Mouse (Mus musculus) lung, adult 2 months (tissue): ENCODE results near the gene Rpl35. TPM values are rescaled to one million over a fixed set of nuclear protein-coding genes. Genes with fewer than 3 reads are reported as not detected.

Source experiments
- DNase-seq: peaks from one replicate; pipeline ENCODE4 v3.0.0; 2022
- H3K4me1 ChIP-seq: fragments of 200-500 bp; 2 replicates; pipeline ENCODE4 v1.6.1; 2011; ENCODE audit warnings: low read length; ENCODE audit not compliant: control insufficient read depth, insufficient read depth
- H3K4me3 ChIP-seq: fragments of 200-500 bp; replicated peaks from 2 replicates; pipeline ENCODE3; 2011; ENCODE audit warnings: low read depth, mild to moderate bottlenecking, control low read depth, low read length; ENCODE audit errors: extremely low read depth
- CTCF ChIP-seq: fragments of 200-500 bp; IDR thresholded peaks from 2 replicates; pipeline ENCODE4 v1.5.1; 2011; ENCODE audit warnings: mild to moderate bottlenecking, low read length, control low read depth; ENCODE audit not compliant: insufficient read depth
- POLR2A ChIP-seq: fragments of 200-500 bp; IDR thresholded peaks from 2 replicates; pipeline ENCODE4 v1.6.1; 2011; ENCODE audit warnings: low read depth, mild to moderate bottlenecking, control low read depth, low read length, borderline replicate concordance; ENCODE audit errors: extremely low read depth
- WGBS: fragments of 180-500 bp; shearing (Covaris S2); methylation state at CpG from one replicate; pipeline ENCODE4 v1.1.7; 2018; 5-methylcytosine and 5-hydroxymethylcytosine counted together
- polyA plus RNA-seq: library from polyadenylated mRNA; depleted of rRNA; stranded (reverse); fragments of >200 nt; gene quantifications from 2 replicates; pipeline ENCODE4 v1.2.3, GENCODE M21; 2012; rRNA removed

Gene Rpl35
- polyA plus RNA-seq, 1 experiment = 126 TPM

DNA sequence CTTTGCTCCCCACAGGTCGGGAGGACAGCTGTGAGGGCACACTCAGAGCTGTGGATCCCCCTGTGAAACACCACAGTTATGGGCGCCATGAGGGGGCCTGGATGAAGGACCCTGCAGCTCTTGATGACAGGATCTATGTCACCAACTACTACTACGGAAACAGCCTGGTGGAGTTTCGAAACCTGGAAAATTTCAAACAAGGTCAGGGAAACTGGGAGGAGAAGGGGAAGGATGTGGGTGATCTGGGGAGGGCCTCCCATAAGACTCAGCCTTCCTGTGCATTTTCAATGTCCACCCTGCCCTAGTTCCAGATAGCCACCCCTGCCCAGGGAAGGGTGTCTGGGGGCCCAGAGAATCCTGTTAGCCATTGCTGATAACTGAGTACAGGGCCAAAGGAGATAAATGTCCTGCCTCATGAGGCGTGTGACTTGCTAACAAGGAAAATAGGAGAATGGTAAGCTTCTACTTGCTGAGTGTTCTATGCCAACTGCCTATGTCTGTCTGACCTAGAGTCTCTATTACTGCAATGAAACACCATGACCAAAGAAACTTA is 47.7 kb downstream of the Rpl35 start:
- WGBS = 78% methylated on average over 5 of the region's 5 CpGs
- Histone ChIP-seq H3K4me1 (no peaks in the 10 kb centered on the region), H3K4me3 (no peak overlapping the region)
- no peak for TF ChIP-seq POLR2A
- no peak for DNase-seq

DNA sequence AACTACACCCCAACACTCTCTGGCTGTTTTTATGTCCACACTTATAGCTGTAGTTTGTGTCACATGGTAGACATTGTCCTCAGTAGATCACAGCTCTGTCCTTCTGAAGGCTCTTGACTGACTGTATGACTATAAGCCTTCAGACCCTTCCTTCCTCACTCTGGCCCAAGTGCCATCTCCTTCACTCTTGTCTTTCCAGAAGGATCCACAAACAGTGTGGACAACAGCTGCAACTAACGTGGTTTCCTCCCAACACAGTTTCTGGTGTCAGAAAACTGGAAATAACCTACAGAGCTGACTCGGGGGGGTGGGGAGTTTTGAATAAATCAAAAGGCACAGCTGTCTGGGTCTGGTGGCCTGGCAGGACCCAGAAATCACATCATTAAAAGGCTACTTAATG is 49.4 kb downstream of the Rpl35 start:
- WGBS = 60% methylated on average over 2 of the region's 2 CpGs
- Histone ChIP-seq H3K4me1 (peaks cover 2% of the 10 kb centered on the region), H3K4me3 (no peak overlapping the region)
- TF ChIP-seq CTCF (no peak), POLR2A (no peak)
- DNase-seq = no peak

- no peak overlapping the region for H3K4me3 ChIP-seq
- TF ChIP-seq POLR2A (no peak), CTCF (no peak)
- no peak for DNase-seq
- peaks cover 9% of the 10 kb centered on the region for H3K4me1 ChIP-seq
- WGBS = 54% methylated on average over 5 of the region's 5 CpGs
Measured at GRCm38 (mm10) chr2:38953152-38953883, 52.1 kb downstream of the Rpl35 start.

Other genes starting within 250 kb of the Rpl35 start
- 3.3 and 6.5 TPM in 2 replicates for gene Nr6a1, start 77.9 kb downstream of the Rpl35 start, polyA plus RNA-seq
- gene Olfml2a, start 73.6 kb downstream of the Rpl35 start, polyA plus RNA-seq = 9.7 and 11.3 TPM in 2 replicates
- 4.4 and 4.5 TPM in 2 replicates for gene Wdr38, start 8.1 kb downstream of the Rpl35 start, polyA plus RNA-seq
- 27.7 and 28.3 TPM in 2 replicates for gene Arpc5l, start 276 bp downstream of the Rpl35 start, polyA plus RNA-seq
- gene Golga1, start 59.9 kb upstream of the Rpl35 start, polyA plus RNA-seq = 7.5 and 10.2 TPM in 2 replicates
- 0.61 and 2.4 TPM in 2 replicates for gene Scai, start 185.1 kb upstream of the Rpl35 start, polyA plus RNA-seq
- 17.3 and 24.1 TPM in 2 replicates for gene Ppp6c, start 220.8 kb upstream of the Rpl35 start, polyA plus RNA-seq